Mouse (Mus musculus) limb, embryonic 14.5 days (tissue): ENCODE results near the gene Urb1. TPM values are rescaled to one million over a fixed set of nuclear protein-coding genes. Genes with fewer than 3 reads are reported as not detected.
"Not testable (repeated sequence)": the region's sequence is repeated elsewhere in the genome, so short reads cannot be mapped to it uniquely, and the experiment has no call there.

Source experiments
- ATAC-seq: fragments of 200-750 bp; cut with Nextera tagmentation; 2 replicates; pipeline ENCODE4 v1.8.0; 2017; ENCODE audit warnings: low read depth, moderate number of reproducible peaks, moderate TSS enrichment; ENCODE audit not compliant: low FRiP score
- DNase-seq: peaks from one replicate; pipeline ENCODE4 v3.0.0-alpha.2; 2015; ENCODE audit warnings: low spot score
- H3K27ac ChIP-seq: fragments of 300-500 bp; sonication (generic); replicated peaks from 2 replicates; pipeline ENCODE4 v1.5.1; 2014; ENCODE audit warnings: low read depth, mild to moderate bottlenecking, low read length, moderate library complexity, mixed read lengths
- H3K27me3 ChIP-seq: fragments of 300-500 bp; sonication (generic); 2 replicates; pipeline ENCODE4 v1.6.1; 2014; ENCODE audit warnings: low read length, mixed read lengths; ENCODE audit not compliant: control insufficient read depth, insufficient read depth
- H3K36me3 ChIP-seq: fragments of 300-500 bp; sonication (generic); 2 replicates; pipeline ENCODE4 v1.6.1; 2014; ENCODE audit warnings: mild to moderate bottlenecking, low read length, moderate library complexity, mixed read lengths; ENCODE audit not compliant: control insufficient read depth, insufficient read depth
- H3K4me1 ChIP-seq: fragments of 300-500 bp; sonication (generic); 2 replicates; pipeline ENCODE4 v1.6.1; 2014; ENCODE audit warnings: antibody characterized with exemption, low read length, mixed read lengths; ENCODE audit not compliant: control insufficient read depth, insufficient read depth
- H3K4me2 ChIP-seq: fragments of 300-500 bp; sonication (generic); replicated peaks from 2 replicates; pipeline ENCODE4 v1.6.1; 2014; ENCODE audit warnings: low read depth, mild to moderate bottlenecking, low read length, moderate library complexity; ENCODE audit not compliant: severe bottlenecking
- H3K4me3 ChIP-seq: fragments of 300-500 bp; sonication (generic); replicated peaks from 2 replicates; pipeline ENCODE4 v1.5.1; 2014; ENCODE audit warnings: low read length
- H3K9ac ChIP-seq: fragments of 300-500 bp; sonication (generic); 2 replicates; pipeline ENCODE4 v1.6.1; 2014; ENCODE audit warnings: mild to moderate bottlenecking, low read depth, low read length, moderate library complexity; ENCODE audit not compliant: severe bottlenecking
- H3K9me3 ChIP-seq: fragments of 300-500 bp; sonication (generic); 2 replicates; pipeline ENCODE4 v1.6.1; 2016; ENCODE audit warnings: low read length; ENCODE audit not compliant: control insufficient read depth
- POLR2A ChIP-seq: fragments of 200-500 bp; IDR thresholded peaks from 2 replicates; pipeline ENCODE4 v1.8.0; 2012; ENCODE audit warnings: inconsistent platforms, mild to moderate bottlenecking, moderate library complexity, borderline replicate concordance; ENCODE audit not compliant: insufficient read depth, insufficient read length; ENCODE audit errors: extremely low read depth
- WGBS: fragments of 180-500 bp; shearing (Covaris S2); extraction: QIAGEN DNeasy Blood & Tissue Kit; methylation state at CpG from one replicate; pipeline ENCODE4 v1.1.7; 2014; 5-methylcytosine and 5-hydroxymethylcytosine counted together
- polyA plus RNA-seq, 2 experiments: library from polyadenylated mRNA; depleted of rRNA in 1 of 2; stranded (reverse) in 1 of 2; unstranded in 1 of 2; fragments of >200 nt; fragmentation: Nextera tagmentation in 1 of 2; extraction: Ambion mirVana in 1 of 2; gene quantifications; 2 replicates each; pipeline versions ENCODE4 v1.2.1 to v1.2.3; 2012 to 2014

The Urb1 gene
- polyA plus RNA-seq, 2 experiments = 8.6 to 10.6 TPM

- DNase-seq (no peak), ATAC-seq (no peak)
- Histone ChIP-seq H3K27me3 (peaks cover 21% of the 10 kb centered on the region), H3K9ac (no peak overlapping the region), H3K4me2 (no peak overlapping the region), H3K9me3 (no peaks in the 10 kb centered on the region), H3K36me3 (no peaks in the 10 kb centered on the region), H3K4me3 (no peak overlapping the region), H3K27ac (no peak overlapping the region), H3K4me1 (peaks cover 20% of the 10 kb centered on the region)
- WGBS = 85% methylated on average over 7 of the region's 7 CpGs
- no peak for TF ChIP-seq POLR2A
These were observed 18.9 kb upstream of the Urb1 start for GRCm38 (mm10) chr16:90829136-90829535.

- no peak overlapping the region for H3K4me2 ChIP-seq
- no peaks in the 10 kb centered on the region for H3K9me3 ChIP-seq
- WGBS = 70% methylated on average over 9 of the region's 9 CpGs
- no peak overlapping the region for H3K9ac ChIP-seq
- peaks cover 12% of the 10 kb centered on the region for H3K4me1 ChIP-seq
- no peak for ATAC-seq
- H3K27ac ChIP-seq = no peak overlapping the region
- no peaks in the 10 kb centered on the region for H3K36me3 ChIP-seq
- peaks cover 21% of the 10 kb centered on the region for H3K27me3 ChIP-seq
- DNase-seq = no peak
- no peak for TF ChIP-seq POLR2A
- no peak overlapping the region for H3K4me3 ChIP-seq
These were observed 17.3 kb upstream of the Urb1 start for GRCm38 (mm10) chr16:90827498-90827897.

DNA sequence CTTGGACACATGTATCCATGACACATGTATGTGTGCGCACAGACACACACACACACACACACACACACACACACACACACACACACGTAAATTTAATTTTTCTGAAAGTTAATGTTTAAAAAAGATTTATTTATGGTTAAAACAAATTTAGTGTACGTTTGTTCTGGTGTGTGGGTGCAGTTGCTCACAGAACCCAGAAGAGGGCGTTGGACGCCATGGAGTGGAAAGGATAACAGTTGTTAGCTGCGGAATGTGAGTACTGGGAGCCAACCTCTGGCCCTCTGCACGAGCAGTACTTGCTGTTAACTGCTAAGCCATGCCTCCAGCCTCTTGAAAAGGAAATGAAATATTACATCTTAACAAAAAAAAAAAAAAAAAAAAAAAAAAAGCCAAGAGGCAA lies 16.2 kb upstream of the Urb1 start, which contains the start of gene Eva1c:
TSS of gene Eva1c (plus strand) at position 263 of the 400 bp plus-strand sequence.
- peaks cover 12% of the 10 kb centered on the region for H3K4me1 ChIP-seq
- H3K9ac ChIP-seq = no peak within 1 kb of the TSS
- no peak within 1 kb of the TSS for H3K4me2 ChIP-seq
- DNase-seq (no peak), ATAC-seq (no peak)
- H3K27me3 ChIP-seq = peaks cover 21% of the 10 kb centered on the region
- no peaks in the 10 kb centered on the region for H3K36me3 ChIP-seq
- H3K4me3 ChIP-seq = no peak within 1 kb of the TSS
- H3K27ac ChIP-seq = no peak within 1 kb of the TSS
- no peaks in the 10 kb centered on the region for H3K9me3 ChIP-seq
- WGBS = 70% methylated on average over 7 of the region's 7 CpGs
- TF ChIP-seq POLR2A = no peak

GRCm38 (mm10) chr16:90826041-90826440 lies 15.8 kb upstream of the Urb1 start:
- Histone ChIP-seq H3K4me2 (no peak overlapping the region), H3K36me3 (no peaks in the 10 kb centered on the region), H3K4me3 (no peak overlapping the region), H3K4me1 (peaks cover 9% of the 10 kb centered on the region), H3K27ac (no peak overlapping the region), H3K9ac (no peak overlapping the region), H3K9me3 (no peaks in the 10 kb centered on the region), H3K27me3 (peaks cover 18% of the 10 kb centered on the region)
- DNase-seq (no peak), ATAC-seq (no peak)
- 82% methylated on average over 5 of the region's 5 CpGs for WGBS
- no peak for TF ChIP-seq POLR2A

DNA sequence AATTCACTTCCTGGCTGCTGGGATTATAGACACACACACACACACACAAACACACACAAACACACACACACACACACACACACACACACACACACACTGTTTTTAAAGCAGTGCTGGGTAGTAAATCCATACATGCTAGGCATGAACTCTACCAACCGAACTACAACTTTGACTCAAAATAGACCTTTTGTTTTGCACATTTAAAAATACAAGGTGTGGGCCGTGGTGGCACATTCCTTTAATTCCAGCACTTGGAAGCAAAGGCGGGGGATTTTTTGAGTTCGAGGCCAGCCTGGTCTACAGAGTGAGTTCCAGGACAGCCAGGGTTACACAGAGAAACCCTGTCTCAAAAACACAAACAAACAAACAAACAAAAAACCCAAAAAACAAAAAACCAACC lies 13.8 kb upstream of the Urb1 start:
- H3K27me3 ChIP-seq, H3K9ac ChIP-seq, H3K4me3 ChIP-seq, H3K4me2 ChIP-seq, H3K9me3 ChIP-seq, DNase-seq, H3K36me3 ChIP-seq, H3K4me1 ChIP-seq, H3K27ac ChIP-seq, ATAC-seq: not testable (repeated sequence)
- WGBS = 71% methylated on average over 4 of the region's 4 CpGs

GRCm38 (mm10) chr16:90822981-90823380 lies 12.8 kb upstream of the Urb1 start:
- no peaks in the 10 kb centered on the region for H3K4me1 ChIP-seq
- no peak overlapping the region for H3K27ac ChIP-seq
- ATAC-seq = no peak
- H3K27me3 ChIP-seq = no peaks in the 10 kb centered on the region
- no peak for TF ChIP-seq POLR2A
- H3K9me3 ChIP-seq = no peaks in the 10 kb centered on the region
- WGBS = 52% methylated on average over 7 of the region's 7 CpGs
- H3K9ac ChIP-seq = no peak overlapping the region
- H3K36me3 ChIP-seq = no peaks in the 10 kb centered on the region
- H3K4me3 ChIP-seq = no peak overlapping the region
- H3K4me2 ChIP-seq = no peak overlapping the region
- peak; percentile 20 for DNase-seq
